Mouse (Mus musculus): ENCODE measurements around the gene Tfap2c.

DNA sequence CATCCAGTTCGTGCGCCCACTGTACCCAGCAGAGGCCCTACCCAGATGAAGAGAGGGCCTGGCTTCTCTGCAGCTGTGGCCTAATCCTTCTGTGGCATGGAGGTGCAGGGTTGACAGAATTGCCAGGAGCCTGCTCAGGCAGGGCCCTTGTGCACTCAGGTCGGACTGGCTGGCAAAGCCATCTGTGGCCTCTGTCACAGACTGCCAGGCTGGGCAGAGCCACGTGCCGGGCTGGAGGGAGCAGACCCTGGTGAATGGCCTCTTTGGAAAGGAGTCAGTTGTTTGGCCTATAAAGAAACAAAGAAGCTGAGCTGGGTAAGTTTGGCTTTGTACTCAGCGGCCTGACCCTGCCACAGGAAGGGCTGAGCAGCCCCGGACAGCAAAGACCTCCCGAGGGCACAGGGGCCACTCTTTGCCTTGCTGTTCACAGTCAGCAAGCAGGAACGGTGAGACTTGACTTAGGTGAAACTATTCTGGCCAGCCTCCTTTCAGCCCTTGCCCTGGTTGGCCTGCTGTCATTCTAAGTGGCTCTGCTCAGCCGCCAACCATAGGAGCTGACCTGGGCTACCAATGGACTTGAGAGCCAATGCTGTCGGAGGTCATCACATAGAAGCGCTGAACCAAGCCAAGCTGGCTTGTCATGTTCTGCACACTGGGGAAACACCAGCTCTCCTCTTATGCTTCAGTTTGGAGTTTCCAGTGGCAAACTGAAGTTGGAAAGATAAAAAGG is 31.3 kb downstream of the Tfap2c start:
- TF ChIP-seq EP300 (IDR thresholded peaks at IDR 0.05; ENCODE audit: low read length), result no peak
- no peak for TF ChIP-seq SIN3A (IDR thresholded peaks at IDR 0.05; ENCODE audit: low read length)
- TF ChIP-seq KAT2A (IDR thresholded peaks at IDR 0.05; ENCODE audit: insufficient replicate concordance, low read length), result no peak
- no peak for TF ChIP-seq POLR2A (IDR thresholded peaks at IDR 0.05; ENCODE audit: low read depth, low read length)
- no peak for TF ChIP-seq CTCF (conservative IDR thresholded peaks at IDR 0.05 in 1 of 2, IDR thresholded peaks at IDR 0.05 in 1 of 2; ENCODE audit: low read depth in 2 of 2, low read length in 2 of 2)
- no peak for TF ChIP-seq RAD21 (IDR thresholded peaks at IDR 0.05; ENCODE audit: low read depth, low read length)
- no peak for TF ChIP-seq SMC3 (IDR thresholded peaks at IDR 0.05; ENCODE audit: low read depth, low read length)
- no peak for TF ChIP-seq UBTF (IDR thresholded peaks at IDR 0.05; ENCODE audit: low read depth, low read length)
- no peak for TF ChIP-seq BHLHE40 (IDR thresholded peaks at IDR 0.05; ENCODE audit: low read depth, low read length)
